Mouse (Mus musculus): Measurements from ENCODE around the gene Vmn1r224. TPM values are rescaled to one million over a fixed set of nuclear protein-coding genes. Genes with fewer than 3 reads are reported as not detected.

Vmn1r224 gene
- not detected for total RNA-seq (2021)
- long read RNA-seq, experiment 1 = 0 reads
- long read RNA-seq, experiment 2 = 0 reads

GRCm38 (mm10) chr17:20413846-20414245, at the start of gene Vmn1r224:
Vmn1r224 (plus strand) TSS chr17:20414146.
- no peak for DNase-seq

GRCm38 (mm10) chr17:20399105-20399504, 14.8 kb upstream of the Vmn1r224 start:
- DNase-seq = no peak

- DNase-seq = no peak
Observed at GRCm38 (mm10) chr17:20439263-20439662, 25.3 kb downstream of the Vmn1r224 start.

GRCm38 (mm10) chr17:20473311-20473710, 59.4 kb downstream of the Vmn1r224 start:
- no peak for DNase-seq

Other genes starting within 250 kb of the Vmn1r224 start
- gene Fpr-rs6, start 231.0 kb upstream of the Vmn1r224 start, total RNA-seq (2021) = not detected
- not detected for gene Vmn2r105, start 179.1 kb upstream of the Vmn1r224 start, total RNA-seq (2021)
- not detected for gene Vmn2r106, start 128.6 kb upstream of the Vmn1r224 start, total RNA-seq (2021)
- not detected for gene Vmn2r107, start 68.9 kb upstream of the Vmn1r224 start, total RNA-seq (2021)
- gene Vmn2r108, start 67.2 kb downstream of the Vmn1r224 start, total RNA-seq (2021) = not detected
- not detected for gene Vmn1r225, start 84.0 kb downstream of the Vmn1r224 start, total RNA-seq (2021)
- gene Vmn2r109, start 150.6 kb downstream of the Vmn1r224 start, total RNA-seq (2021) = not detected
- gene Vmn2r110, start 182.3 kb downstream of the Vmn1r224 start, total RNA-seq (2021) = not detected
- not detected for gene Fpr-rs3, start 210.7 kb downstream of the Vmn1r224 start, total RNA-seq (2021)

All from adrenal gland, postnatal 36 days (tissue).